Mouse (Mus musculus) lung, adult 2 months (tissue): ENCODE results near the gene Disp1. TPM values are rescaled to one million over a fixed set of nuclear protein-coding genes. Genes with fewer than 3 reads are reported as not detected.

Experiments
- DNase-seq: peaks from one replicate; pipeline ENCODE4 v3.0.0; 2022
- H3K4me1 ChIP-seq: fragments of 200-500 bp; 2 replicates; pipeline ENCODE4 v1.6.1; 2011; ENCODE audit warnings: low read length; ENCODE audit not compliant: control insufficient read depth, insufficient read depth
- H3K4me3 ChIP-seq: fragments of 200-500 bp; replicated peaks from 2 replicates; pipeline ENCODE3; 2011; ENCODE audit warnings: low read depth, mild to moderate bottlenecking, control low read depth, low read length; ENCODE audit errors: extremely low read depth
- CTCF ChIP-seq: fragments of 200-500 bp; IDR thresholded peaks from 2 replicates; pipeline ENCODE4 v1.5.1; 2011; ENCODE audit warnings: mild to moderate bottlenecking, low read length, control low read depth; ENCODE audit not compliant: insufficient read depth
- POLR2A ChIP-seq: fragments of 200-500 bp; IDR thresholded peaks from 2 replicates; pipeline ENCODE4 v1.6.1; 2011; ENCODE audit warnings: low read depth, mild to moderate bottlenecking, control low read depth, low read length, borderline replicate concordance; ENCODE audit errors: extremely low read depth
- WGBS: fragments of 180-500 bp; shearing (Covaris S2); methylation state at CpG from one replicate; pipeline ENCODE4 v1.1.7; 2018; 5-methylcytosine and 5-hydroxymethylcytosine counted together
- polyA plus RNA-seq: library from polyadenylated mRNA; depleted of rRNA; stranded (reverse); fragments of >200 nt; gene quantifications from 2 replicates; pipeline ENCODE4 v1.2.3, GENCODE M21; 2012

Gene Disp1
- polyA plus RNA-seq, 1 experiment = 9.7 TPM

DNA sequence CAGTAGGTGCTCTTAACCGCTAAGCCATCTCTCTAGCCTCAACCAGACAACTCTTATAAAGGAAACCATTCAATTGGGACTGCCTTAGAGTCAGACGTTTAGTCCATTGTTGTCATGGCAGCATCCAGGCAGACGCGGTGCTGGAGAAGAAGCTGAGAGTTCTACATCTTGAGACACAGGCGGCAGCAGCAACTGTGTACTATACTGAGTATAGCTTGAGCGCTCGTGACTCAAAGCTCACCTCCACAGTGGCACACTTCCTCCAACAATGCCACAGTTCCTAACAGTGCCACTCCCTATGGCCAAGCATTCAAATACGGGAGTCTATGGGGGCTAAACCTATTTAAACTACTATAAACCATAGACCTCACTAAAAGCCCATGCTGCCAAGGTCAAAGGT lies 11.2 kb downstream of the Disp1 start:
- TF ChIP-seq CTCF (no peak), POLR2A (no peak)
- WGBS = 92% methylated on average over 8 of the region's 8 CpGs
- DNase-seq = no peak
- Histone ChIP-seq H3K4me1 (no peaks in the 10 kb centered on the region), H3K4me3 (no peak overlapping the region)

DNA sequence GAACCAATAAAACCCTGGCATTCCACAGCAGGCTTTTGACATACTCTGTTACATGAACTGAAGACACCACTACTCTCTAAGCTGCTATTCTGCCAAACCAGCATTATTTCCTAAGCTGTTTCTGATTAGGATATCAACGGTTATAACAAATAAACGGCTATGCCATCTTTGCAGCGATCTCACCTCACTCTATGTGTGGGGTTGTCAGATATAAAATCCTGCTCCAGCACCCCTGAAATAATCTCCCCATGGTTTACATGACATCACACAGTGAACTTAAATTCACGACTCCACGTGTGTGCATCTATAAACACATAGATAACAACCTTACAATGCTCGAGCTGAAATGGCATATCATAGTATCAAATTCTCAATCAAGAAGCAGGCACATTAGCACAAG lies 13.7 kb downstream of the Disp1 start:
- no peak for TF ChIP-seq CTCF
- no peak for TF ChIP-seq POLR2A
- no peak for DNase-seq
- no peak overlapping the region for H3K4me3 ChIP-seq
- WGBS = 82% methylated on average over 6 of the region's 6 CpGs
- H3K4me1 ChIP-seq = no peaks in the 10 kb centered on the region

DNA sequence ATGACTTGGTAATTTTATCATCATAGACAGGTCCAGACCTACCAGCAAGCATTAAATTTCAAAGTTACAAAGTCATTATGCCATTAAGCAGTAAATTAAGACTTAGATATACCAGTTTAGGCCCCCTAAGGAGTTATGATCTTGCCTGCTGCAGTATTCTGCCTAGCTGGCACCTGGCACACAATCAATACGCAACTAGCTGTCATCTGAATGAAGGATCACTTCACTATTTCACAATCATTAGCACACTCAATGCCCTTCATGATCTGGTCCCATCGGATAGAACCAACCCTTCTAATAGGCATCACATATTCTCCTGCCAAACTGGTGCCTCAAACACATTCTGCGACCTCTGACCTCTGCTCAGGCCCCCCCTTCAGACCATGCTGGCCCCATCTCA lies 14.2 kb downstream of the Disp1 start:
- TF ChIP-seq CTCF (no peak), POLR2A (no peak)
- Histone ChIP-seq H3K4me3 (no peak overlapping the region), H3K4me1 (no peaks in the 10 kb centered on the region)
- DNase-seq = no peak
- WGBS = 79% methylated on average over 3 of the region's 3 CpGs

DNA sequence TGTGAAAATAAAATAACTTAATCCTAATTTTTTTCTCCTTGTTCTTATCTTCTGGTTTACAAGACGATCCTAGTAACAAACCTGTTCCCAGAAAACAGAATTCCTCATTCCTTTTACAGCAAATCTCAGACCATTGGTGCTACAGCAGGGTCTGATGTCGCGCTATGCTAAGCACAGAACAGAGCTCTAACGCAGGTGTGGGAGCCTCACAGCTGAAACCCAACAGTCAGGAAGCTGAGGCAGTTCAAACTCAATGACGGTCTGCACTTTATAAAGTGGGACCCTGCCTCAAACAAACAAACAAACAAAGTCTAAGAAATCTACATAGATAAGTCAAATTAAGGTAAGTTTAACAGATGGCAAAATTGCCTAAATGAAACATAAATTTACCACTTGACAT lies 20.4 kb downstream of the Disp1 start:
- TF ChIP-seq CTCF (no peak), POLR2A (no peak)
- Histone ChIP-seq H3K4me3 (no peak overlapping the region), H3K4me1 (no peaks in the 10 kb centered on the region)
- 95% methylated on average over 5 of the region's 5 CpGs for whole genome bisulfite sequencing
- DNase-seq = no peak

DNA sequence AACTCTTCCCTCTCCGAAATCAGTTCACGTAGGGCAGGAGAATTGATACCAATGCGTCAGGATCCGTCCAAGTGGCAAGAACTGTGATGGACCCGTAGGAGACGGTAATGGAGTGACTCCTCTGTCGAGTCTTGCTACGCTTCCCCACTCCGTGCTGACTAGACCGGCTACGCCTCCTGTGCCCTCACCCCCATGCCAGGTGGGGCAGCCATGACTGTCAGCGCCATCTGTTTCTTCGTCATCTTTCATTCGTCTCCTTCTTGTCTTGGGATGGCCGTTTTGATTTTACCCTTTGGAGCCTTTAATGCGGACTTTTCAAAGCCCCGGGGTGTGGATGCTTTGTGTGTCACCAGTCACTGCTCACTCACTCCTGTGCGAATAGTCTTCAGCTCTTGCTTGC lies 26.6 kb downstream of the Disp1 start:
- DNase-seq = no peak
- 95% methylated on average over 18 of the region's 18 CpGs for WGBS

DNA sequence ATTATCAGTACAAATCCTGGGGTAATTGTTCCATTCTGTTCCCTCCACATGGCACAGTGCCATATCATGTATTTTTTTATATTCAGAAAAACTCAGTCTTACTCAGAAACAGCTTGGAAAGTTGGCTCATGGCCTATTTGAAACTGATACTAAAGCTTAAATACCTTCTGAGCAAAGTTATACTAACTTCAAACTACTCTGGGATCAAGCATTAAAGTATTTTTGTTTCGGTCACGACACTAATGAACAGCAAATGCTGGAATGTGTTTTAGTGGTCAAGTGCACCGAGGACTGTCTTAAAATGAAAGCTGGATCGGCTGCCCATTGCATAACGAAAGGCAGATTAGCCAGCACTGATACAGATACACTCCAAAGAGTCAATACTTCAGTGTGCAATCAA lies 27.2 kb downstream of the Disp1 start:
- WGBS = 44% methylated on average over 5 of the region's 5 CpGs
- Histone ChIP-seq H3K4me3 (peak overlapping the region; percentile 27), H3K4me1 (no peaks in the 10 kb centered on the region)
- TF ChIP-seq CTCF (no peak), POLR2A (no peak)
- DNase-seq = no peak

More for the DNA sequence above, 26.6 kb downstream of the Disp1 start:
- H3K4me1 ChIP-seq = no peaks in the 10 kb centered on the region
- TF ChIP-seq POLR2A (no peak), CTCF (no peak)
- no peak overlapping the region for H3K4me3 ChIP-seq

DNA sequence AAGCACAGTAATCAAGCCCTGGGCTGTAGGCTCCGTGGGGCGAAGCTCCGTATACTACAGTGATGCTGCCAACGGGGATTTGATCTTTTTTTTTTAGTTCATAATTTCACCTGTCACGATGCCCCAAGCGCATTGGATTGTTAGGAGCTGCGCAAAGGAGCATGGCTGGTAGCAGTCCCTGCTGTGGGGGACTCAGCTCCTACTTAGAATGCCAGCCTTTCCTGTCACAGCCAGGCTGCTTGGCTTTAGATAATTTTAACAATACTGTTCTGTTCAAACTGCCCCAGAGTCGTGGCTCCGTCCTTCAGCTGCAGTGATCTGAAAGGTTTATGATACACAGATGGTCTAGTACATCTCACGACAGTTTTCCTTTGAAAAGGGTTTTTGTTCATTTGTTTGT lies 29.9 kb downstream of the Disp1 start:
- TF ChIP-seq CTCF (no peak), POLR2A (no peak)
- no peaks in the 10 kb centered on the region for H3K4me1 ChIP-seq
- no peak overlapping the region for H3K4me3 ChIP-seq
- WGBS = 86% methylated on average over 10 of the region's 10 CpGs
- no peak for DNase-seq

DNA sequence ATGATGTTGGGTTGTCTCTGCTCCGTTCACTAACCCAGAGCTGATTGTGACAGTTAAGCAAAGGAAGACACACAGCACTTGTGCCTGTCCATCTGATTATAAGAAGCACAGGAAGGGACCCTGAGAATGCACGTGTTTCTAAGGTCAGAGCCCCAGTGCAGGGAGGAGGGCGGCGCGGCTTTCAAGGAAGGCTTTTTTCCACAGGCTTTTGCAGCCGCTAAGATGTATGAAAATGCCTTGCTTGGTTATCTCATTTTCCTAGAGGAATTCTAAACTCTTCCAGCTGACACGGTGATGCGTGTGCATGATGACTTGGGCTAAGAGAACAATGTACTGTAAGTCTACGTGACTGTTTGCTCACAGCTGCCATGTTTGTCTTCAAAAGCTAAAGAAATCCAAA lies 30.9 kb downstream of the Disp1 start:
- Histone ChIP-seq H3K4me1 (no peaks in the 10 kb centered on the region), H3K4me3 (no peak overlapping the region)
- 80% methylated on average over 9 of the region's 9 CpGs for WGBS
- no peak for DNase-seq
- TF ChIP-seq POLR2A (no peak), CTCF (no peak)

DNA sequence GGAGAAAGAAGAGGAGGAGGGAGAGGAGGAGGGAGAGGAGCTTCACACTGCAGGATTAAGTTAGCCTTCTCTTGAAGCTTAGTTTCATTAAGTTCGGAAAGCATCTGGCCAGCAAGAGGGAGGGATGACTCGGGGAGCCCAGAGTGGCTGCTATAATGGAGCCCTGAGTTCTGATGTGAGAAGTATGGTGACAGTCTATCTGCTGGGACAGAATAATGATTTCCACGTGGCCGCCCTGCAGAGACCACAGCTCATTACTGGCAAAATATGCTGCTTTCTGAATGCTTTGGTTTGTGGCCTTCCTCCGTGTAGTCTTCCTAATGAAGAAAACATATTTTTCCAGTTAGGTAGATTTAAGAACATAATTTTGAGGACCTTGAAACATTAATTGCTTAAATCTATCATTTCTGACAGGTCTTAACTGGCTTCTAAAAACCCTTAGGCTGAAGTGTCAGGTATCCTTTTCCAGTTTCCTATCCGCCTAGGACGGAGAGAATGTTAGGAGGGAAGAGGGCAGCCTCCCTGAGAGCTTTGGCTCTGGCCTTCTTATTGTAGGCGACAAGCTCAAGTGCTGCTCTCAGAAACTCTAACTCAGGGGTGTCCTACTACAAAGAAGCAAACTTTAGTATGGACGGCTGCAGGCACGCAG lies 32.2 kb downstream of the Disp1 start:
- WGBS = 82% methylated on average over 10 of the region's 10 CpGs
- TF ChIP-seq CTCF = no peak
- TF ChIP-seq POLR2A = no peak
- no peak for DNase-seq
- H3K4me1 ChIP-seq = no peaks in the 10 kb centered on the region
- no peak overlapping the region for H3K4me3 ChIP-seq
